Mouse (Mus musculus) gastrocnemius, postnatal 10 days (tissue): ENCODE data around the gene Dda1. TPM values are rescaled to one million over a fixed set of nuclear protein-coding genes. Genes with fewer than 3 reads are reported as not detected.

Source experiments
- total RNA-seq, 2 experiments: library from RNA; stranded (reverse); gene quantifications; 2 replicates each; pipeline ENCODE4 v1.2.3; 2021

The Dda1 gene
- total RNA-seq, 2 experiments from 2014 or later = 34.8 to 35.8 TPM

Other genes starting within 250 kb of the Dda1 start
- gene Myo9b, start 196.5 kb upstream of the Dda1 start, total RNA-seq = 10 to 100 TPM; 17.6 to 25.9 TPM
- gene Haus8, start 196.3 kb upstream of the Dda1 start, total RNA-seq = 10 to 100 TPM; 10.0 to 10.3 TPM
- 100 to 1,000 TPM; 124 to 132 TPM for gene Use1, start 102.4 kb upstream of the Dda1 start, total RNA-seq
- 1 to 10 TPM; 7.4 to 8.1 TPM for gene Ocel1, start 97.9 kb upstream of the Dda1 start, total RNA-seq
- 10 to 100 TPM; 23.2 to 29.7 TPM for gene Nr2f6, start 87.2 kb upstream of the Dda1 start, total RNA-seq
- 10 to 100 TPM; 11.7 to 18.1 TPM for gene Ushbp1, start 73.4 kb upstream of the Dda1 start, total RNA-seq
- 10 to 100 TPM; 68.5 to 70.4 TPM for gene Babam1, start 72.3 kb upstream of the Dda1 start, total RNA-seq
- 1 to 10 TPM; 1.7 to 2.1 TPM for gene Ankle1, start 63.2 kb upstream of the Dda1 start, total RNA-seq
- 10 to 100 TPM; 36.1 to 38.9 TPM for gene Abhd8, start 5.5 kb upstream of the Dda1 start, total RNA-seq
- 10 to 100 TPM; 34.7 to 39.7 TPM for gene Mrpl34, start 4.2 kb upstream of the Dda1 start, total RNA-seq
- 10 to 100 TPM; 16.6 to 20.1 TPM for gene Ano8, start 16.8 kb downstream of the Dda1 start, total RNA-seq
- 10 to 100 TPM in 1 of 2 experiments, 1 to 10 TPM in 1; 8.8 to 12.4 TPM for gene Gtpbp3, start 18.9 kb downstream of the Dda1 start, total RNA-seq
- 10 to 100 TPM; 10.7 to 14.2 TPM for gene Plvap, start 42.6 kb downstream of the Dda1 start, total RNA-seq
- gene Ccdc194, start 56.5 kb downstream of the Dda1 start, total RNA-seq = 1 to 10 TPM in 1 of 2 experiments, under 1 TPM in 1; 0.21 to 2.5 TPM
- 10 to 100 TPM; 10.0 to 12.0 TPM for gene Bst2, start 68.3 kb downstream of the Dda1 start, total RNA-seq
- 10 to 100 TPM; 21.8 to 25.5 TPM for gene Mvb12a, start 73.7 kb downstream of the Dda1 start, total RNA-seq
- gene Tmem221, start 89.7 kb downstream of the Dda1 start, total RNA-seq = under 1 TPM in 1 of 2 experiments, not detected in 1; 0.14 TPM
- gene Nxnl1, start 97.4 kb downstream of the Dda1 start, total RNA-seq = under 1 TPM in 1 of 2 experiments, not detected in 1; 0.14 TPM
- gene Slc27a1, start 99.7 kb downstream of the Dda1 start, total RNA-seq = 10 to 100 TPM; 39.7 to 41.1 TPM
- gene Pgls, start 123.0 kb downstream of the Dda1 start, total RNA-seq = 10 to 100 TPM; 49.3 to 54.5 TPM
- 1 to 10 TPM in 1 of 2 experiments, under 1 TPM in 1; 0.40 to 3.3 TPM for gene Fam129c, start 128.4 kb downstream of the Dda1 start, total RNA-seq
- 10 to 100 TPM; 43.3 to 56.1 TPM for gene Colgalt1, start 141.8 kb downstream of the Dda1 start, total RNA-seq
- gene Unc13a, start 202.6 kb downstream of the Dda1 start, total RNA-seq = under 1 TPM; 0.38 to 0.45 TPM
- 1 to 10 TPM; 3.9 to 5.8 TPM for gene Jak3, start 207.1 kb downstream of the Dda1 start, total RNA-seq
- gene Insl3, start 220.0 kb downstream of the Dda1 start, total RNA-seq = 1 to 10 TPM; 3.1 to 3.7 TPM
- gene B3gnt3, start 232.6 kb downstream of the Dda1 start, total RNA-seq = 1 to 10 TPM; 4.7 to 5.2 TPM